Mouse (Mus musculus): Measurements from ENCODE around the gene Itih3. TPM values are rescaled to one million over a fixed set of nuclear protein-coding genes. Genes with fewer than 3 reads are reported as not detected.

Itih3 gene
- polyA plus RNA-seq, 1 experiment from 2014 or later: 0.05 TPM

DNA sequence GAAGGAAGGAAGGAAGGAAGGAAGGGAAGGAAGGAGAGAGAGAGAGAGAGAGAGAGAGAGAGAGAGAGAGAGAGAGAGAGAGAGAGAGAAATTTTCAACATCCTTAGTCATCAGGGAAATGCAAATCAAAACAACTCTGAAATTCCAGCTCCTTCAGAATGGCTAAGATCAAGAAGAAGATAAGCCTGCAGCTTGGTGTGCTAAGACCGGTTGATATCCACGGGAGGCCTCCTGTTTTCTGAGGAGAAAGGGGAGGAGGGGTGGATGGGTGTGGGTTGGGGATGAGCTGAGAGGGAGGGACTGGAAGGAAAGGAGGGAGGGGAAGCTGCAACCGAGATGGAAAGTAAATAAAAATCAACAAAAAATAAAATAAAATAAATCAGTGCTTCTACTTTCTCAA, 38.3 kb downstream of the Itih3 start:
- Histone ChIP-seq H3K36me3 (ENCODE audit: control insufficient read depth, insufficient read depth, low read length) (no peaks in the 10 kb centered on the region), H3K9ac (ENCODE audit: low read length) (no peak overlapping the region), H3K27ac (ENCODE audit: low read depth, low read length) (no peak overlapping the region), H3K9me3 (ENCODE audit: control insufficient read depth, low read length) (no peaks in the 10 kb centered on the region), H3K27me3 (ENCODE audit: control insufficient read depth, insufficient read depth, low read length) (no peaks in the 10 kb centered on the region), H3K4me1 (replicated peaks; ENCODE audit: control insufficient read depth, insufficient read depth, low read length) (no peaks in the 10 kb centered on the region), H3K4me2 (ENCODE audit: low read depth, low read length, severe bottlenecking) (no peak overlapping the region), H3K4me3 (ENCODE audit: low read depth, low read length) (no peak overlapping the region)
- DNase-seq (ENCODE audit: low spot score) (no peak), ATAC-seq (replicated peaks; ENCODE audit: low FRiP score) (no peak)
- 26% methylated on average over 3 of the region's 3 CpGs for WGBS

- 93% methylated on average over 3 of the region's 3 CpGs for WGBS
- H3K27ac ChIP-seq (ENCODE audit: low read depth, low read length): no peak overlapping the region
- no peaks in the 10 kb centered on the region for H3K36me3 ChIP-seq (ENCODE audit: control insufficient read depth, insufficient read depth, low read length)
- H3K9me3 ChIP-seq (ENCODE audit: control insufficient read depth, low read length): no peaks in the 10 kb centered on the region
- DNase-seq (ENCODE audit: low spot score) (no peak), ATAC-seq (replicated peaks; ENCODE audit: low FRiP score) (no peak)
- H3K4me2 ChIP-seq (ENCODE audit: low read depth, low read length, severe bottlenecking): no peak overlapping the region
- H3K4me3 ChIP-seq (ENCODE audit: low read depth, low read length): no peak overlapping the region
- H3K9ac ChIP-seq (ENCODE audit: low read length): no peak overlapping the region
- no peaks in the 10 kb centered on the region for H3K27me3 ChIP-seq (ENCODE audit: control insufficient read depth, insufficient read depth, low read length)
- no peaks in the 10 kb centered on the region for H3K4me1 ChIP-seq (replicated peaks; ENCODE audit: control insufficient read depth, insufficient read depth, low read length)
Observed at GRCm38 (mm10) chr14:30881718-30882108, 41.8 kb downstream of the Itih3 start.

GRCm38 (mm10) chr14:30880811-30881717, 42.5 kb downstream of the Itih3 start:
- H3K9me3 ChIP-seq (ENCODE audit: control insufficient read depth, low read length): no peaks in the 10 kb centered on the region
- no peak for ATAC-seq (replicated peaks; ENCODE audit: low FRiP score)
- WGBS: 83% methylated on average over 17 of the region's 17 CpGs
- no peak overlapping the region for H3K4me3 ChIP-seq (ENCODE audit: low read depth, low read length)
- H3K4me2 ChIP-seq (ENCODE audit: low read depth, low read length, severe bottlenecking): no peak overlapping the region
- DNase-seq (ENCODE audit: low spot score): no peak
- H3K36me3 ChIP-seq (ENCODE audit: control insufficient read depth, insufficient read depth, low read length): no peaks in the 10 kb centered on the region
- no peaks in the 10 kb centered on the region for H3K27me3 ChIP-seq (ENCODE audit: control insufficient read depth, insufficient read depth, low read length)
- H3K27ac ChIP-seq (ENCODE audit: low read depth, low read length): no peak overlapping the region
- no peak overlapping the region for H3K9ac ChIP-seq (ENCODE audit: low read length)
- H3K4me1 ChIP-seq (replicated peaks; ENCODE audit: control insufficient read depth, insufficient read depth, low read length): no peaks in the 10 kb centered on the region

DNA sequence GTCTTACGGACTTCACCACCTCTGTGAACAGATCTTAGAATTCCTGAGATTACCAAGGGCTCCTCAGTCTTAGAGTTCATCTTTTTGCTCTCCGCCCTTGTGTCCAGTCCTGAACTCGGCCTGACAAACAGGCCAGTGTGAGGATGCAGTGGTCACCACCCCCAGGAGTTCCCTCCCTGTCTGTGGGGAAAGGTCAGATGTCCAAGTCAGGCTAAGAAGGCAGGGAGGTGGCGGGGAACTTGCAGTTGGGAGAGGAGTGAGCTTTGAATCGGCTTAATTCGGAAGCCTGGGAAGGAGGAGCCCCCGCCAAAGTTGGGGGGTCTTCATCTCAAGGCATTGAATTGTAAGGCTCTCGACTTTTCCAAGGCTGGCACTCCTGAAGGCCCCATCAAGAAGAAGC, 43.3 kb downstream of the Itih3 start:
- H3K9me3 ChIP-seq (ENCODE audit: control insufficient read depth, low read length): no peaks in the 10 kb centered on the region
- no peak for ATAC-seq (replicated peaks; ENCODE audit: low FRiP score)
- 70% methylated on average over 8 of the region's 8 CpGs for WGBS
- H3K4me3 ChIP-seq (ENCODE audit: low read depth, low read length): no peak overlapping the region
- no peaks in the 10 kb centered on the region for H3K4me1 ChIP-seq (replicated peaks; ENCODE audit: control insufficient read depth, insufficient read depth, low read length)
- H3K4me2 ChIP-seq (ENCODE audit: low read depth, low read length, severe bottlenecking): no peak overlapping the region
- H3K27ac ChIP-seq (ENCODE audit: low read depth, low read length): no peak overlapping the region
- H3K27me3 ChIP-seq (ENCODE audit: control insufficient read depth, insufficient read depth, low read length): no peaks in the 10 kb centered on the region
- no peak for DNase-seq (ENCODE audit: low spot score)
- no peak overlapping the region for H3K9ac ChIP-seq (ENCODE audit: low read length)
- no peaks in the 10 kb centered on the region for H3K36me3 ChIP-seq (ENCODE audit: control insufficient read depth, insufficient read depth, low read length)

DNA sequence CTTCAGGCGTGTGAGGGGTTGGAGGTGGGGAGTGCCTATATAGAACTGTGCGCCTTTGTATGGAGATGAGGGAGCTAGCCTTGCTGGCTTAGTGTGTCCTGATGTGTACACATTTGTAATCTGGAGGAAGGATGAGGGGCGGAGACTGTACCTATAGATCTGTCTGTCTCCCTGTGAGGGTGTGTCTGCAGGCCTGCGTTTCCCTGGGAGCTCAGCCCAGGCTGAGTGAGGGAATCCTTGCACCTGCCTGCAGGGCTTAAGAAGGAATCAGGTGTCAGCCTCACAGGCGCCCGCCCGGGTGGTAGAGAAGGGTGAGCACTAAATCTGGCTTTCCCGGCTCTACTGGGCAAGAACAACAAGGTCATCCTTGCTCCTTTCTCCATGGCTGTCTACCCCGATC, 43.8 kb downstream of the Itih3 start:
- no peaks in the 10 kb centered on the region for H3K9me3 ChIP-seq (ENCODE audit: control insufficient read depth, low read length)
- WGBS: 64% methylated on average over 9 of the region's 9 CpGs
- H3K4me2 ChIP-seq (ENCODE audit: low read depth, low read length, severe bottlenecking): no peak overlapping the region
- no peak overlapping the region for H3K9ac ChIP-seq (ENCODE audit: low read length)
- no peaks in the 10 kb centered on the region for H3K27me3 ChIP-seq (ENCODE audit: control insufficient read depth, insufficient read depth, low read length)
- no peak overlapping the region for H3K27ac ChIP-seq (ENCODE audit: low read depth, low read length)
- H3K4me1 ChIP-seq (replicated peaks; ENCODE audit: control insufficient read depth, insufficient read depth, low read length): no peaks in the 10 kb centered on the region
- H3K36me3 ChIP-seq (ENCODE audit: control insufficient read depth, insufficient read depth, low read length): no peaks in the 10 kb centered on the region
- no peak for DNase-seq (ENCODE audit: low spot score)
- H3K4me3 ChIP-seq (ENCODE audit: low read depth, low read length): no peak overlapping the region
- no peak for ATAC-seq (replicated peaks; ENCODE audit: low FRiP score)

- Histone ChIP-seq H3K4me3 (ENCODE audit: low read depth, low read length) (no peak within 1 kb of the TSS), H3K27me3 (ENCODE audit: control insufficient read depth, insufficient read depth, low read length) (no peaks in the 10 kb centered on the region), H3K4me2 (ENCODE audit: low read depth, low read length, severe bottlenecking) (no peak within 1 kb of the TSS), H3K36me3 (ENCODE audit: control insufficient read depth, insufficient read depth, low read length) (no peaks in the 10 kb centered on the region; the same call in 1 of the 2 replicates), H3K9ac (ENCODE audit: low read length) (no peak within 1 kb of the TSS), H3K9me3 (ENCODE audit: control insufficient read depth, low read length) (no peaks in the 10 kb centered on the region), H3K4me1 (replicated peaks; ENCODE audit: control insufficient read depth, insufficient read depth, low read length) (no peaks in the 10 kb centered on the region), H3K27ac (ENCODE audit: low read depth, low read length) (no peak within 1 kb of the TSS)
- whole genome bisulfite sequencing: 79% methylated on average over 11 of the region's 11 CpGs
- no peak for DNase-seq (ENCODE audit: low spot score)
- no peak for ATAC-seq (replicated peaks; ENCODE audit: low FRiP score)
Observed at GRCm38 (mm10) chr14:30878958-30879571, 44.5 kb downstream of the Itih3 start, which contains the start of gene Mustn1. Mustn1 (plus strand) TSS chr14:30879200.

- Histone ChIP-seq H3K27ac (ENCODE audit: low read depth, low read length) (no peak overlapping the region), H3K36me3 (ENCODE audit: control insufficient read depth, insufficient read depth, low read length) (no peaks in the 10 kb centered on the region; the same call in 1 of the 2 replicates), H3K9me3 (ENCODE audit: control insufficient read depth, low read length) (no peaks in the 10 kb centered on the region), H3K27me3 (ENCODE audit: control insufficient read depth, insufficient read depth, low read length) (no peaks in the 10 kb centered on the region), H3K4me3 (ENCODE audit: low read depth, low read length) (no peak overlapping the region), H3K4me1 (replicated peaks; ENCODE audit: control insufficient read depth, insufficient read depth, low read length) (no peaks in the 10 kb centered on the region), H3K9ac (ENCODE audit: low read length) (no peak overlapping the region), H3K4me2 (ENCODE audit: low read depth, low read length, severe bottlenecking) (no peak overlapping the region)
- DNase-seq (ENCODE audit: low spot score): no peak
- ATAC-seq (replicated peaks; ENCODE audit: low FRiP score): no peak
- WGBS: 98% methylated on average over 3 of the region's 3 CpGs
Observed at GRCm38 (mm10) chr14:30877827-30878226, 45.7 kb downstream of the Itih3 start.

DNA sequence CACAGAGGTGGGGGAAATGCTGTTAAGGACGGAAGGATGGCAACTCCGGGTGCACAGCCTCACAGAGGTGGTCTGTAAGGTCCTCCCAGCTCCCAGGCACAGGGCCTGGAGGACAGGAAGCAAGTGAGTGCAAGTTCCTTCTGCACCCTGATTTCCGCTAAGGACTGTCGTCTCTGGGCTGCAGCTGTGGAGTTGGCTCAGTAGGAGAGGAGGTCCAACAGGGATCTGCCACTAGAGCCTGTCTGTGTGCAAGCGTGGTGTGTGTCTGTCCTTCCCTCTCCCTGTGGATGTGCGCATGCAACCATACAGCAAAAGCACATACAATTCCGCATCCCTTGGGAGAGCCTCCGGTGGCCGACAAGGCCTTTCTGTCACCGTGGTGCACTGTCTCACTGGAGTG, 47.1 kb downstream of the Itih3 start:
- ATAC-seq (replicated peaks; ENCODE audit: low FRiP score) (no peak), DNase-seq (ENCODE audit: low spot score) (no peak)
- Histone ChIP-seq H3K36me3 (ENCODE audit: control insufficient read depth, insufficient read depth, low read length) (no peaks in the 10 kb centered on the region; the same call in 1 of the 2 replicates), H3K27ac (ENCODE audit: low read depth, low read length) (no peak overlapping the region), H3K9me3 (ENCODE audit: control insufficient read depth, low read length) (no peaks in the 10 kb centered on the region), H3K4me3 (ENCODE audit: low read depth, low read length) (no peak overlapping the region), H3K27me3 (ENCODE audit: control insufficient read depth, insufficient read depth, low read length) (no peaks in the 10 kb centered on the region), H3K4me2 (ENCODE audit: low read depth, low read length, severe bottlenecking) (no peak overlapping the region), H3K9ac (ENCODE audit: low read length) (no peak overlapping the region), H3K4me1 (replicated peaks; ENCODE audit: control insufficient read depth, insufficient read depth, low read length) (no peaks in the 10 kb centered on the region)
- WGBS: 92% methylated on average over 10 of the region's 10 CpGs
